Mouse (Mus musculus): ENCODE results near the gene Nrtn.

Nrtn gene

GRCm38 (mm10) chr17:56716655-56717362 lies 40.5 kb downstream of the Nrtn start:
- DNase-seq: peak; percentile 93 to 95

GRCm38 (mm10) chr17:56715914-56716654 lies 41.2 kb downstream of the Nrtn start:
- no peak for DNase-seq

- DNase-seq: no peak
Measured at GRCm38 (mm10) chr17:56715360-56715759, 42.0 kb downstream of the Nrtn start.

GRCm38 (mm10) chr17:56709708-56710107 lies 47.6 kb downstream of the Nrtn start:
- no peak for DNase-seq

- no peak for DNase-seq
Measured at GRCm38 (mm10) chr17:56708692-56709091, 48.6 kb downstream of the Nrtn start.

- DNase-seq: no peak
Measured at GRCm38 (mm10) chr17:56706515-56706914, 50.8 kb downstream of the Nrtn start.

GRCm38 (mm10) chr17:56703038-56703437 lies 54.3 kb downstream of the Nrtn start:
- no peak for DNase-seq
